Mouse (Mus musculus) neural tube, embryonic 12.5 days (tissue): ENCODE measurements around the gene Zdhhc19. TPM values are rescaled to one million over a fixed set of nuclear protein-coding genes. Genes with fewer than 3 reads are reported as not detected.

Experiments used
- ATAC-seq: fragments of 200-750 bp; cut with Nextera tagmentation; 2 replicates; pipeline ENCODE4 v1.8.0; 2017; ENCODE audit warnings: low read depth, mild to moderate bottlenecking, moderate TSS enrichment, moderate library complexity; ENCODE audit not compliant: low FRiP score
- H3K27ac ChIP-seq: fragments of 300-500 bp; sonication (generic); 2 replicates; pipeline ENCODE4 v1.5.1; 2016
- H3K27me3 ChIP-seq: fragments of 300-500 bp; sonication (generic); replicated peaks from 2 replicates; pipeline ENCODE4 v1.6.1; 2016; ENCODE audit warnings: mild to moderate bottlenecking
- H3K36me3 ChIP-seq: fragments of 300-500 bp; sonication (generic); 2 replicates; pipeline ENCODE4 v1.6.1; 2016; ENCODE audit warnings: mild to moderate bottlenecking
- H3K4me1 ChIP-seq: fragments of 300-500 bp; sonication (generic); 2 replicates; pipeline ENCODE4 v1.6.1; 2016
- H3K4me2 ChIP-seq: fragments of 300-500 bp; sonication (generic); replicated peaks from 2 replicates; pipeline ENCODE4 v1.6.1; 2016; ENCODE audit warnings: mild to moderate bottlenecking
- H3K4me3 ChIP-seq: fragments of 300-500 bp; sonication (generic); 2 replicates; pipeline ENCODE4 v1.5.1; 2016
- H3K9ac ChIP-seq: fragments of 300-500 bp; sonication (generic); 2 replicates; pipeline ENCODE4 v1.6.1; 2016; ENCODE audit warnings: mild to moderate bottlenecking
- H3K9me3 ChIP-seq: fragments of 300-500 bp; sonication (generic); 2 replicates; pipeline ENCODE4 v1.6.1; 2016; ENCODE audit warnings: mild to moderate bottlenecking
- WGBS: fragments of 180-500 bp; shearing (Covaris S2); methylation state at CpG from one replicate; pipeline ENCODE4 v1.1.7; 2016; 5-methylcytosine and 5-hydroxymethylcytosine counted together
- polyA plus RNA-seq: library from polyadenylated mRNA; unstranded; fragments of >200 nt; fragmentation: Nextera tagmentation; extraction: Ambion mirVana; gene quantifications from 2 replicates; pipeline ENCODE4 v1.2.1, GENCODE M21; 2016

Gene Zdhhc19
- polyA plus RNA-seq, 1 experiment from 2014 or later: not detected

GRCm38 (mm10) chr16:32522578-32523194, 26.6 kb downstream of the Zdhhc19 start:
- Histone ChIP-seq H3K9me3 (no peaks in the 10 kb centered on the region), H3K27me3 (no peaks in the 10 kb centered on the region), H3K4me1 (peaks cover 9% of the 10 kb centered on the region; the same call in 1 of the 2 replicates), H3K4me3 (no peak overlapping the region), H3K9ac (no peak overlapping the region), H3K27ac (no peak overlapping the region), H3K4me2 (no peak overlapping the region), H3K36me3 (no peaks in the 10 kb centered on the region)
- 86% methylated on average over 6 of the region's 6 CpGs for WGBS
- no peak for ATAC-seq

- H3K9ac ChIP-seq: no peak overlapping the region
- ATAC-seq: peak; percentile 83
- H3K4me3 ChIP-seq: no peak overlapping the region
- WGBS: 52% methylated on average over 8 of the region's 8 CpGs
- peak overlapping the region; percentile 30; the same call in 1 of the 2 replicates for H3K4me2 ChIP-seq
- H3K27ac ChIP-seq: no peak overlapping the region
- peaks cover 9% of the 10 kb centered on the region; the same call in 1 of the 2 replicates for H3K4me1 ChIP-seq
- H3K36me3 ChIP-seq: no peaks in the 10 kb centered on the region
- H3K27me3 ChIP-seq: no peaks in the 10 kb centered on the region
- no peaks in the 10 kb centered on the region for H3K9me3 ChIP-seq
Measured at GRCm38 (mm10) chr16:32523462-32524243, 27.6 kb downstream of the Zdhhc19 start.

GRCm38 (mm10) chr16:32524244-32524615, 28.2 kb downstream of the Zdhhc19 start:
- Histone ChIP-seq H3K9me3 (no peaks in the 10 kb centered on the region), H3K9ac (no peak overlapping the region), H3K27ac (no peak overlapping the region), H3K4me1 (peaks cover 9% of the 10 kb centered on the region; the same call in 1 of the 2 replicates), H3K27me3 (no peaks in the 10 kb centered on the region), H3K4me2 (peak overlapping the region; percentile 30), H3K36me3 (no peaks in the 10 kb centered on the region), H3K4me3 (no peak overlapping the region)
- ATAC-seq: peak; percentile 34; the same call in 1 of the 2 replicates
- 45% methylated on average over 5 of the region's 5 CpGs for WGBS

- 66% methylated on average over 7 of the region's 7 CpGs for WGBS
- H3K27ac ChIP-seq: no peak overlapping the region
- H3K4me3 ChIP-seq: no peak overlapping the region
- no peaks in the 10 kb centered on the region for H3K9me3 ChIP-seq
- H3K4me1 ChIP-seq: peaks cover 9% of the 10 kb centered on the region; the same call in 1 of the 2 replicates
- no peak overlapping the region for H3K9ac ChIP-seq
- H3K36me3 ChIP-seq: no peaks in the 10 kb centered on the region
- ATAC-seq: no peak
- no peak overlapping the region for H3K4me2 ChIP-seq
- no peaks in the 10 kb centered on the region for H3K27me3 ChIP-seq
Measured at GRCm38 (mm10) chr16:32526906-32527305, 30.8 kb downstream of the Zdhhc19 start.

GRCm38 (mm10) chr16:32532878-32533826, 37.1 kb downstream of the Zdhhc19 start:
- no peak overlapping the region for H3K27ac ChIP-seq
- no peak for ATAC-seq

GRCm38 (mm10) chr16:32535157-32535751, 39.2 kb downstream of the Zdhhc19 start:
- H3K4me1 ChIP-seq: peaks cover 10% of the 10 kb centered on the region
- H3K9ac ChIP-seq: no peak overlapping the region
- H3K4me3 ChIP-seq: no peak overlapping the region
- H3K27ac ChIP-seq: no peak overlapping the region
- WGBS: 33% methylated on average over 5 of the region's 5 CpGs
- H3K27me3 ChIP-seq: no peaks in the 10 kb centered on the region
- H3K9me3 ChIP-seq: no peaks in the 10 kb centered on the region
- H3K4me2 ChIP-seq: no peak overlapping the region
- ATAC-seq: no peak
- H3K36me3 ChIP-seq: no peaks in the 10 kb centered on the region

More at GRCm38 (mm10) chr16:32532878-32533826, 37.1 kb downstream of the Zdhhc19 start:
- WGBS: 64% methylated on average over 18 of the region's 18 CpGs
- Histone ChIP-seq H3K36me3 (no peaks in the 10 kb centered on the region), H3K9ac (no peak overlapping the region), H3K9me3 (no peaks in the 10 kb centered on the region), H3K4me2 (no peak overlapping the region), H3K4me1 (peaks cover 10% of the 10 kb centered on the region), H3K27me3 (no peaks in the 10 kb centered on the region), H3K4me3 (no peak overlapping the region)

- no peak overlapping the region for H3K4me3 ChIP-seq
- no peak overlapping the region for H3K9ac ChIP-seq
- H3K36me3 ChIP-seq: no peaks in the 10 kb centered on the region
- H3K27ac ChIP-seq: no peak overlapping the region
- ATAC-seq: no peak
- H3K9me3 ChIP-seq: no peaks in the 10 kb centered on the region
- H3K4me2 ChIP-seq: no peak overlapping the region
- WGBS: 48% methylated on average over 5 of the region's 5 CpGs
- peaks cover 10% of the 10 kb centered on the region for H3K4me1 ChIP-seq
- H3K27me3 ChIP-seq: no peaks in the 10 kb centered on the region
Measured at GRCm38 (mm10) chr16:32537867-32538660, 42.0 kb downstream of the Zdhhc19 start.

GRCm38 (mm10) chr16:32538761-32539255, 42.7 kb downstream of the Zdhhc19 start:
- H3K27ac ChIP-seq: no peak overlapping the region
- H3K4me1 ChIP-seq: peaks cover 10% of the 10 kb centered on the region
- no peaks in the 10 kb centered on the region for H3K27me3 ChIP-seq
- no peak for ATAC-seq
- H3K4me3 ChIP-seq: no peak overlapping the region
- H3K4me2 ChIP-seq: no peak overlapping the region
- H3K36me3 ChIP-seq: no peaks in the 10 kb centered on the region
- H3K9me3 ChIP-seq: no peaks in the 10 kb centered on the region
- H3K9ac ChIP-seq: no peak overlapping the region
- WGBS: 38% methylated on average over 3 of the region's 3 CpGs

- no peak overlapping the region for H3K9ac ChIP-seq
- H3K4me2 ChIP-seq: no peak overlapping the region
- ATAC-seq: no peak
- H3K27ac ChIP-seq: no peak overlapping the region
- no peaks in the 10 kb centered on the region for H3K27me3 ChIP-seq
- H3K4me1 ChIP-seq: no peaks in the 10 kb centered on the region
- WGBS: 88% methylated on average over 6 of the region's 6 CpGs
- H3K9me3 ChIP-seq: no peaks in the 10 kb centered on the region
- no peaks in the 10 kb centered on the region for H3K36me3 ChIP-seq
- H3K4me3 ChIP-seq: no peak overlapping the region
Measured at GRCm38 (mm10) chr16:32541338-32542179, 45.5 kb downstream of the Zdhhc19 start.

GRCm38 (mm10) chr16:32543422-32543821, 47.4 kb downstream of the Zdhhc19 start:
- no peak for ATAC-seq
- H3K9ac ChIP-seq: no peak overlapping the region
- H3K4me3 ChIP-seq: no peak overlapping the region
- H3K36me3 ChIP-seq: no peaks in the 10 kb centered on the region
- H3K9me3 ChIP-seq: no peaks in the 10 kb centered on the region
- no peak overlapping the region for H3K27ac ChIP-seq
- no peaks in the 10 kb centered on the region for H3K4me1 ChIP-seq
- no peaks in the 10 kb centered on the region for H3K27me3 ChIP-seq
- H3K4me2 ChIP-seq: no peak overlapping the region
- 80% methylated on average over 3 of the region's 3 CpGs for WGBS
